Mouse (Mus musculus) kidney, adult 8-10 months (tissue): Measurements from ENCODE around the gene Apeh.
A peak's percentile ranks its signal among the peaks of the same experiment; 100 is the strongest.

Experiments used
- DNase-seq, 2 experiments: peaks; one replicate each; pipeline ENCODE4 v3.0.0; 2022

Gene Apeh

DNA sequence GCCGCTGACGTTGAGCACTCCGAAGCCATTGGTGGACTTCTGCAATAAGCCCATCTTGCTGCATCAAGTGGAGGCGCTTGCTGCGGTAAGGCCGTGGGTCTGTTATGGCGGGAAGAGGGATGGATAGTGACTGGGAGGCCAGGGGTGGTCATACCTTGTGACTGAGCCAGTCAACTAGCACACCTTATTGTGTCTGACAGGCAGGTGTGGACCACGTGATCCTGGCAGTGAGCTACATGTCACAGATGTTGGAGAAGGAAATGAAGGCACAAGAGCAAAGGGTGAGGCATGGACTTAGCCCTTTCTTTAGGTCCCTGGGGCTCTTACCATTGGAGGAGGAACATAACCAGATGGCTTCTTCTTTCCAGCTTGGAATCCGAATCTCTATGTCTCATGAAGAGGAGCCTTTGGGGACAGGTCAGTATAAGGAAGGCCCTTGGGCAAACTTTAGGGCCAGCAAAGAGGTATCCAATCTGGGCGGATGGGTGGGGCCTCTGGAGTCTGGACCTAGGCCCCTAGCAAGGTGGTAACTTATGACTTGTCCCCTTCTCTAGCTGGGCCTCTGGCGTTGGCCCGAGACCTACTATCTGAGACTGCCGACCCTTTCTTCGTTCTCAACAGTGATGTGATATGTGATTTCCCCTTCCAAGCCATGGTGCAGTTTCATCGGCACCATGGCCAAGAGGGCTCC is 44.7 kb downstream of the Apeh start:
- no peak for DNase-seq

GRCm38 (mm10) chr9:108049016-108049455 is 45.4 kb downstream of the Apeh start, which contains the start of gene Gmppb:
Gene Gmppb (plus strand): TSS chr9:108049242.
- DNase-seq: peak; percentile 97

DNA sequence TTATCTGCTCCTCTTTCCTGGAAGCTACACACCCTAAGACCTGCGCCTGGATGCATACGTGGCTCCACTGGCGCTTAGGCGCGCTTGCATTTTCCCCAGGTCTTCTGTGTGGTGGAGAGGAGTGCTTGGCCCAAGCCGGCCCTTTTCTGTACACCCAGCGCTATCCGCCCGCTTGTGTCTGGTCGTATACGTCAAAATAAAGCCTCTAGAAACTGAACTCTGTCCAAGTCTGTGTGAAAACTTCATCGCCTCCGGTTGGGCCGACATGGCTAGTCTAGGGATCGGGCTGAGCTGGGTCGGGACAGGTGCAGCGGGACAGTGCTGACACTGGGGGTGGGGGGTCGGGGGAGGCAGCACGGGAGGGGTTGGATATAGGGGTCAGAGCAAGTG is 45.8 kb downstream of the Apeh start:
- DNase-seq: no peak

DNA sequence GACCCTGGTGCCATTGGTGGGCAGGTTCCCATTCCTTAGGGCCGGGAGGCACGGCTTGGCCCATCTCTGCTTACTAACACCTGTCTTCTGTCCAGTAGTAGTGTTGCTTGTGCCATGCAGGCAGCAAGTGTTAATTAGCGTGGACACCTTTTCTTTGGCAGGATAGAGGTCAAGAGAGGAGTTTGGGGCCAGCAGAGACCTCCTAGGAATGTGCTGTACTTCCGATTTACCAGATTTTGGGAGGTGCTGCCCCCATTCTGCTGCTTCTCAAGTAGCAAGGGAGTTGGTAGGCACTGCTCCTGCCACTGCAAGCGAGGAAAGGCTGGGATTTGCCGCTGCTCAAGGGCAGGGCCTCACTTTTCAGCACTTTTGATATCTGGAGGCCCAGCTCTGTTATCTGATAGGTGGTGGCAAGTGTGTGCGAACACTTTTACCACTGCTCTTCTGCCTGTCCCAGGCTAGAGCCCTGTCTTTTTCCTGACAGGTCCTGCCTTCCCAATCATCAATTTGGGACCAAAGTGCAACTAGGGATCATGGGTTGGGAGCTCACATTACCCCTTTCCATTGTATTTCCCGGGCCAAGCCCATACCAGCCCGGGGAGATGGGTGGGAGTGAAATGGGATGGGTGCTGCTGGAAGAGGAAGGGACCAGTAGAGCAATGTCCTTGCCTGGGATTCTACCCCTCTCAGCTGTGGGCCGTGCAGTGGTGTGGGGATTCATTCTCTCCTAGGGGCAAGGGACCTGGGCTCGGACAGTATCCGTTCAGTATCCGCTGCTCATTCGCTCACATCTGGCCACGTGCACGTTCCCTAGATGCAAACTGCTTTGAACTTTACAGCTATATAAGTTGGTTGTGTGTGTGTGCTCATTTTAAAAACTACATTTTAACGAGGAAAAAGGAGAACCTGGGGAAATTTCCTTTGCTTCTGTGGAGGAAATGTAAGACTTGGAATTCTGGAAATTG is 46.5 kb downstream of the Apeh start:
- DNase-seq: no peak

- no peak for DNase-seq
Measured at GRCm38 (mm10) chr9:108046582-108046981, 47.8 kb downstream of the Apeh start.

- no peak for DNase-seq
Measured at GRCm38 (mm10) chr9:108044751-108045492, 49.5 kb downstream of the Apeh start.
